Mouse (Mus musculus): ENCODE data around the gene Agxt. TPM values are rescaled to one million over a fixed set of nuclear protein-coding genes. Genes with fewer than 3 reads are reported as not detected.
A peak's percentile ranks its signal among the peaks of the same experiment; 100 is the strongest.

The Agxt gene
- total RNA-seq (2021): not detected

DNA sequence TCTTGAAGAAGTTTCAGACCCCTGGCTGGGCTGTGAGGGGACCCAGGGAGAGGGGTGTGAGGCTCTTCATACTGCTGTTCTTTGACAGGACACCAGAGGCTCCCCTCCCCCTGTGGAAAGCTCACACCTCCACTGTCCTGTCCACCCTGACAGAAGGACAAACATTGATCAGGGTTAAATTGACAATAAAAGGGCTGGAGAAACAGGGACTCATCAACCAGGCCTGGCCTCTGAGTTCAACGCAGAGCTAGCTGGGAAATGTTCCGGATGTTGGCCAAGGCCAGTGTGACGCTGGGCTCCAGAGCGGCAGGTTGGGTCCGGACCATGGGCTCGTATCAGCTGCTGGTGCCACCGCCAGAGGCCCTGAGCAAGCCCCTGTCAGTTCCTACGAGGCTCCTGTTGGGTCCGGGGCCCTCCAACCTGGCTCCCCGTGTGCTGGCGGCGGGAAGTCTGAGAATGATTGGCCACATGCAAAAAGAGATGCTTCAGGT lies at the start of gene Agxt:
Gene Agxt (plus strand): TSS at position 205 of the 491 bp plus-strand sequence.
- no peak for DNase-seq
- intact Hi-C loops (cut with DNase I): no loop called here

DNA sequence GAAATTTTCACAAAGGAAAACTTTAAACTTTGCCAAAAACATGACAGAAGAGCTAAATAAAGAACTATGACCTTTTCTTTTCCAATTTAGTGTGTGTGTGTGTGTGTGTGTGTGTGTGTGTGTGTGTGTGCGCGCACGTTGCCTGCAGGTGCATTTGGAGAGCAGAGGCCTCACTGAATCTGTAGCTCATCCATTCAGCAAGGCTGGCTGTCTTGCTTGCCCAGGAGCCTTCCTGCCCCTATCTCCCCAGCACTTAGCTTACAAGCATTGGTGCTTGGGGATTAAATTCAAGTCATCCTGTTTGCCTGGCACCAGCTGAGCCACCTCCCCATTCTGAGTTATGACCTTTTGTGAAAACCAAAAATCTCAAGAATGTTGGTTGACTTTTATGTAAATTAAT lies 42.5 kb upstream of the Agxt start:
- intact Hi-C loops (cut with DNase I): no loop called here
- DNase-seq: no peak

DNA sequence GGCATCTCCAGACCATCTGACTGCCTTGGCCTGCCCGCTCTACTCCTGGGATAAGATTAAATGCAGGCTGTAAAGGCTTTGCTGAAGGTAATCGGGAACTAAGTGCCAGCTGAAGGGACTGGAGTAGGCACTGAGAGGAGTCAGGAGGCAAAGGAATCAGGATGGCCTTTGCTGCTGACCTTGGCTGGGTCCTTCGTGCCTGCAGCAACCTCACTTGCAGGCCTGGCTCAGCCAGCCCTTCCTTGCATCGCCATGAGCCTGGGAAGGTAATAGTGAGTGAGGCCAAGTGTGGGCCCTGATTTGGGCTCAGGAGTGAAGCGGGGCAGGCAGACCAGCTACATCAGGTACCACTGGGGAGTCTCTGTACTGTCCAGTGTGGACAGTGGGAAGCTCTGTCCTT lies 36.1 kb upstream of the Agxt start:
- intact Hi-C loops (cut with DNase I): no loop called here
- DNase-seq: no peak

DNA sequence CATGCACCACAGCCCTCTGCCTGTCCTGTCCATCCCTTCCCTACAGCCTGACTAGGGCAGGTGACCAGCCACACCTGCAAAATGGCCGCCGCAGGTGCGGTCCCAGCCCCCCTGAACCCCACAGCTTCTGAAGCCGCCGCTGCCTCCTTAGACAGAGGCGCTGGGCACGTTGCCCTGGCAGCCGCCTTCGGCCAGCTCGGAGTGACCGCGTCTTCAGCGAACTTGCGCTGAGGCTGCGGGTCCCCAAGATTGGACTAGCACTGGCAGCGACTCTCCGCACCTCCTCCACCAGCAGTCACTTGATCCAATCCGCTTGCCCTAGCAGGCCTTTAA lies 34.8 kb upstream of the Agxt start:
- DNase-seq: peak; percentile 60
- intact Hi-C loops (cut with DNase I): no loop called here

DNA sequence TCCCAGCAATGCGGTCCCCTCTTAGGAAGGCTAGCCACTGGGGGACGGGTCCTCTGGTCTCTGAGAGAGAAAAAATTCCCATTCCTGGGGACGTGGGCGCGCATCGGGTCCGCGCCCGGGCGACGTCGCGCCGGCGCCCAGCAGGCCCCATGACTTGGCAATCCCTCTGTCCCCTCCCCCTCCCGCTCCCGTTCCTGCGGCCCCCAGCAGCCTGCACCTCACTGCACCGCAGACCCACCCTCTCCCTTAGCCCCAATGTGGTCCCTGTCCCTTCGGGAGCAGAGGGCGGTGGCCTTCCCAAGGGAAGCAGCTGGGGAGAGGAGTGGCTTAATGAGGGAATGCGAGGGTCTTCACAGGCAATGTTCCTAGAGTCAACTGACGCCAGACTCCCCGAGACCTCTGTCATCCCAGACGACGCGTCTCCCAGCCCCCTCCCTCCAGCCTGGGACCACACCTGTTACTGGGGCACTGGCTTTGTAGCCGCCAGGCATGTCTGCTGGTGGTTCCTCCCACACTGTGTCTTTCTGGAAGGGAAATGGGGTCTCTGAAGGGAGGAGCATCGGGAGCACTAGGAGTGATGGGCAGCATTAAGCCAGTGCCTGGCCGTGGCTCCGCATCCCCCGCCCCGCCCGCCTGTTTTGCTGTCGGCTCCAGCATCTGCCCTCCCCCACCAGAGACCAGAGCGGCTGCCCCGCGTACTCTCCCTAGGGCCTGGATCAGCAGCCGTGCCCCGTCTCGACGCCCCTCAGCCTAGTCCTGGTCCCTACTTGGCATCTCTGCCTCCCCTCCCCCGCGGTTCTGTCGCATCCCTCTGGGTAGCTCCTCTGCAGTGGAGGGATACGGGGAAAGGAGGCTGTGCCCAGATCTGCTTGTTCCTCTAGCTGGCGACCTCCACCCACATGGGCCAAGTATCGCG lies 34.2 kb upstream of the Agxt start:
- intact Hi-C loops (cut with DNase I): no loop called here
- DNase-seq: peak; percentile 72

DNA sequence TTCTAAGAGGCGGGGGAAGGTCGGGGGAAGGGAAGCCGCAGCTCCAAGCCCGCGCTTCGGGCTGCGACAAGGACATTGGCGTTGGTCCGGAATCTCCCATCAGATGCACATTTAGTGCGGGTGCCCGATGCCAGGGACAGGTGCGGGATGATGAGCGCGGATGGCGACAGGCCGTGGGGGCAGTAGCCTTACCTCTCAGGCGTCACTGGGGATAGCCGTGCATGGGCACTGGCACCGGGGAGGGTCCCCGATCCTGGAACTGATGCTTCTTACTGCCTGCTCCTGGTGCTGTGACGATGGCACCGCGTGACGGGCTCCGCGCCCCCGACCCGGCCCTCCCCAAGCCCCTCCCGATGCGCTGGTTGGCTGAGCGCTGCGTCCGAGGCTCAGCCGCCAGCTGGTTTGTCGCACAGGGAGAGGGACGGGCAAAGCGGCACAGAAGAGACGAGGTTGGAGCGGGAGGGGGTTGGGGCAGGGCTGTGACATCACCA lies 33.4 kb upstream of the Agxt start, which contains the start of gene Kif1a:
Gene Kif1a (minus strand): TSS at position 381 of the 491 bp plus-strand sequence.
- intact Hi-C loops (cut with DNase I): no loop called here
- peak; percentile 92 for DNase-seq

DNA sequence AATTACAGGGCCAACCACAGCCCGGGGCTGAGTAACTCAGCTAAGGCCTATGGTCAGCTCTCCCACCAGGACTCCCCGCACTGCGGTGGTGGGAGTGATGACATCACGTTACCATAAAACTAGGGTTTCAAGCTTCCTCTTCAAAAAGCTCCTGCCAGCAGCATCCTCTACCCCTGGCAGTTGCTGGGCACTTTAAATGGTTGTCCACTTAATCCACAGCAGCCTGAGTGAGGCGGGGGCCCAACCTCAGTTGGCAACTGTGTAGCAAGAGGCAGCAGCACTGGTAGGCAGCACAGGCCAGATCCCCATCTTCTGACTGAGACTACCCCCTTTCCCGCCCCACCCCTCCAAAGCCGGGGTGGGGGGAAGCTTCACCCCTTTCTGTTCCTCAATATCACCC lies 32.3 kb upstream of the Agxt start:
- intact Hi-C loops (cut with DNase I): no loop called here
- DNase-seq: no peak

DNA sequence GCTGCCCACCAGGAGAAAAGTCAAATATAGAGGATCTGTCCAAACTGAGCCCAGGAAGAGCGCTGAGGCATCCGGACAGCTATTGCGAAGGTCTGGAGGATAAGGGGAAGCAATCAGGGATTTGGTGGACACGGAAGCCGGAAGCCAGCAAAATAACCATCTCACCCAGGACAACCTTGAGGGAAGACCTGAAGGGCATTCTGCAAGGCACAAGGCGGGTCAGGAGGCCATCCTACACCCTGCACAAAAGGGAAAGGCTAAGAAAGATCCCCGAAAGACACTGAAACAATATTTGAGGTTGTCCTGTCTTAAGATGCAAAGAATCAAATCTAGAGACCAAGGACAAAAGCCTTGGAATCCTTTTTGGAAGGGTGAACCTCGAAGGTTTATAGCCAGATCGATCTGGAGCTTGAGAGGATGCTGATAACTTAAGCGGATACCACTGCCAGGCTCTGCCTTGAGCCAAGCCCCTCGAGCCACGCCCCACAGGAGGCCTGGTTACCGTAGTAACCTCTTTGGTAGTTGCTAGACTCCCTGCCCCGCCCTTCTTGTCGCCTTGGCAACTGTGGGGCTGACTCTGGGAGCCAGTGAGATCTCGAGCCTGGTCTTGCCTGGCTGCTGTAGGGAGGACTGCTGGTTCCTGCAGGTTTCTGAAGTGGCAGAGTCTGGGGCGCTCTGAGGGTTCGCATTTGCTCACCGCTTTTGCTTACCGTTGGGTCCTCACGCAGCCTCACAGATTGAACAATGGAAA lies 20.2 kb upstream of the Agxt start:
- peak; percentile 94 for DNase-seq
- intact Hi-C loops (cut with DNase I): no loop called here

DNA sequence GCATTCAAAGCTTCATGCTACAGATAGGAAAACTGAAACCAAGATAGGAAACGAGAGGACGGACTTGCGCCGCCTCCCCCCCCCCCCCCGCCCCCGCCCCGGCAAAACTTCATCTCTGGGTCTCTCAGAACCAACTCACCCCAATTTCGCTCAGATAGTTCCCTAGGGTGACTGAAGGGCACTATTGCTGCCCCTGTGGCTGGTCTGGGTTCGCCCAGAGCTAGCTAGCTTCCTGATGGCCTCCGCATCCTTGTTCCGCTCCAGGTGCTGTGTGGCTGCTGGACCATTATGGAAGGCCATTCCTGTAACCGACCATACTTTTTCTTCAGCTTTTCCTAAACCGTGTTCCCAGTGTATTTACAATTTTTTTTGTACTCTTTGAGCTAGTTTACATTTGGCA lies 19.6 kb upstream of the Agxt start:
- intact Hi-C loops (cut with DNase I): no loop called here

DNA sequence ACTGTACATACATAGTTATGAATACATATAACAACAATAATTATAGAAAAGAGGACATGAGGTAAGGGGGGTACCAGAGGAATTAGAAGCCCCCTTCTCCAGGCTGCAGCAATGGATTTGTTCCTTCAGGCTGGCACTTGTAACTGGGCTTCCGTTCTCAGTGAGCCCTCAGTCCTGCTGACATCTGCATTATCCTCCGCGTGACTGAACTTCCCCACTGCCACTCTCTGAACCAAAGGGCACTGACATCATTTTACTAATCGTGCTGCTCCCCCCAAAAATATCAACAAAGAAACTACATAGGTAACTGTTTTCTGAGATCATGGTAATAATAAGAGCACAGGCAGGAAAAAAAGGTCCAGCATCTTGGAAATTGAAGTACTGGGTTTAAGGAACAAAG lies 16.2 kb upstream of the Agxt start:
- intact Hi-C loops (cut with DNase I): no loop called here
- DNase-seq: no peak

More for the DNA sequence above, 19.6 kb upstream of the Agxt start:
- no peak for DNase-seq

DNA sequence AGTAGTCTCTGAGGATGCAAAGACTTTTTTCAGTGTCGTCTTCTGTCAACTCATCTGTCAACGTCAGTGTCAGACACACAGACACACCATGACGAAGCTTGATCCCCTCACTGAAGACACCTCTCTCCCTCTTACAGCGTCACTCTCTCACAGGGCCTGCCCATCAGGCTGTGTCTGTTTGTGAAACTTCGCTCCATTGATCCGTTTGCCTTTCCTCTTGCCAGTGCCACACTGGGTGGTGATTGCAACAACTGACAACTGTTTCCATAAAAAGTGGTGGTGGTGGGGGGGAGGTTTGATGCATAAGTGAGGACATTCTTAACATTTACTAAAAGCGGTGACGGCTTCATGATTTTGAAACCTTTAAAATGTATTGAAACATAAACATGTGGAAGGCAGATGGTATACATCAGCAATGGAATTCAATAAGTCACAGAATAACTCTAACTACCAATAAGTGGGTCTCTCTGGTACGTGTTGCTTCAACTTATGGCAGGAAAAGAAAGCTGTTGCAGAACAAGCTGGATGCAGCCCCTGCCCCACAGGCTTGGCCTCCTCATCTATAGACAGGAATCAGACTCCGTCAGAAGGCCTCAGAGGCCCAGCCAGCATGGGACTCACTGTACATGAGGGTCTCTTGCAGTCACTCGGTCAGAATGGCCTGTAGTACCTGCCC lies 11.7 kb upstream of the Agxt start:
- intact Hi-C loops (cut with DNase I): no loop called here
- DNase-seq: no peak

DNA sequence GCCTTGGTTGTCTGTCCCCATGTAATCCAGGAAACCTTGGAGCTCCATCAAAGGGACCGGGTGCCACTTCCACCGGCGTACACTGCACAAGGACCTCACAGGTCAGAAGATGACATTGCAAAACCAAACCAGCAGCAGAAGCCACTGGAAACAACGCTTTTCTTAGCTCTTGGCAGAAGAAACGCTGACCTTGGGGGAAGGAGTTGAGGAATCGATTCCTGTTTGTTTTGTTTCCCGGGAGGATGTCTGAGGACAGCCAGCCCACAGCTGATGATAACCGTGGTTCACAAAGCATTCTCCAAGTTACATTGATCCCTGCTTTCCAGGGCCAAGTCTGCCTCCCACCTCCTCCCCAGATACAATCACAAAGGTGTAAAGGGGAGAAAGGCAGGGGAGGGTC lies 11.0 kb upstream of the Agxt start:
- no peak for DNase-seq
- intact Hi-C loops (cut with DNase I): no loop called here

DNA sequence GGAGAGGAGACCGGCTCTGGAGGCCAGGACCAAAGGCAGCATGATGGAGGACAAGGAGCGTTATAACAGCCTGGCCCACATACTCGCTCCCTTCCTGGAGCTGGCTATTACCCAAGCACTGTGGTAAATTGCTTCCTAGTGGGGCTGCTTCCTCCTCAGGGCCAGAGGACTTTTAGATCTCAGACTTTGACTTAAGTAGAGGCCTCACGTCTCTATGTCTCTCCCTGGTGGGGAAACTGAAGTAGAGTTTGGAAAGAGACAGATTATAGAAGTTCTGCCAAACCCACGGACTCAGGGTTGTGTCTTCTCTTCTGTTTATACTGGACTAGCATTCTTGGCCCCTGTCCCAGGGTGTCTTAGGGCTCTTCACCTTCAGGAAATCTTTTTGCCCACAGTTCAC lies 9.8 kb upstream of the Agxt start:
- no peak for DNase-seq
- intact Hi-C loops (cut with DNase I): no loop called here

DNA sequence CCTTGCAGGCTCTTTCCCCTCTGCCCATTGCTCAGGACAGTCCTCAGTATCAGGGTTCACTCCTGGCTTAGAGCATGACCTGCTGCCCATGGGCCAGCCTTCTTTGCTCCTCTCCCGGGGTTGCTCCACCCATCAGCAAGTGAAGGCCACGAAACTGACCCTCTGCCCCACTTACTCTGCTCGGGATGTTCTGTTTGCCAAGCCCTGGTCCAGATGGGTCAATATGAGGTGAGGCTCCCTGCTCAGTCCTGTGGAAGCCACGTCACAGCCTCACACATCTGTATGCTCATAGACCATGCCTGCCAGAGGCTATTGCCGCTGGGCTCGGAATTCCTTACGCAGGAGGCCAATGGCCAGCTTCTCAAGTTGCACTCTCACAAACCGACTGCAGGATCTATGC lies 6.8 kb upstream of the Agxt start:
- DNase-seq: no peak
- intact Hi-C loops (cut with DNase I): no loop called here

DNA sequence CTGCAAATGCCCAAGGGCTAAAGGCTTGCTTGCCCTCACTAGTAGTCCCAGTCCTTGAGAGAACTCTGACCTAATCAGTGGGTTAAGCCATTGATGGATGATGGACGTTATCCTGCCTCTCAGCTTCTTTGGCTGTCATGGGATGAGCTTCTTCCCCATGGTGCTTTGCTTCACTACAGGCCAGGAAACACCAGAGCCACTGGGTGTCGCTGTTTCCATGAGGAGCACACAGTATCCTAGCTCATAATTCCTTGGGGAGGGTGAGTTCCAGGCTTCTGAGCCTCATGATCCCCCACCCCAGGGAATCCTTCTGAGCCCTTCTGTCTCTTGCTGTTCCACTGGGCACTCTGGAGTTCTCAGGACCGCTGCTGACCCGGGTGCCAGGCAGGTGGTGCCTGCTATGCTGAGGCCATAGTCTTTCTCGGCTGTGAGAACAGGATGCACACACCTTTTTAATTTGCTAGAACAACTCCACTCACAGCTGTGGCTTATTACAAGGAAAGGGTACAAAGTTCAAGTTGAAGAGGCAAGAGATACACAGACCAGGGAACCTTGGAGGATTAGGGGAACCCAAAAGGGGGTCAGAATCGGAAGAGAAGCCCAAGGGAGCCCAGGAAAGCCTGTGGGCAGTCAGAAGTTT lies 6.2 kb upstream of the Agxt start:
- intact Hi-C loops (cut with DNase I): no loop called here
- peak; percentile 83 for DNase-seq

DNA sequence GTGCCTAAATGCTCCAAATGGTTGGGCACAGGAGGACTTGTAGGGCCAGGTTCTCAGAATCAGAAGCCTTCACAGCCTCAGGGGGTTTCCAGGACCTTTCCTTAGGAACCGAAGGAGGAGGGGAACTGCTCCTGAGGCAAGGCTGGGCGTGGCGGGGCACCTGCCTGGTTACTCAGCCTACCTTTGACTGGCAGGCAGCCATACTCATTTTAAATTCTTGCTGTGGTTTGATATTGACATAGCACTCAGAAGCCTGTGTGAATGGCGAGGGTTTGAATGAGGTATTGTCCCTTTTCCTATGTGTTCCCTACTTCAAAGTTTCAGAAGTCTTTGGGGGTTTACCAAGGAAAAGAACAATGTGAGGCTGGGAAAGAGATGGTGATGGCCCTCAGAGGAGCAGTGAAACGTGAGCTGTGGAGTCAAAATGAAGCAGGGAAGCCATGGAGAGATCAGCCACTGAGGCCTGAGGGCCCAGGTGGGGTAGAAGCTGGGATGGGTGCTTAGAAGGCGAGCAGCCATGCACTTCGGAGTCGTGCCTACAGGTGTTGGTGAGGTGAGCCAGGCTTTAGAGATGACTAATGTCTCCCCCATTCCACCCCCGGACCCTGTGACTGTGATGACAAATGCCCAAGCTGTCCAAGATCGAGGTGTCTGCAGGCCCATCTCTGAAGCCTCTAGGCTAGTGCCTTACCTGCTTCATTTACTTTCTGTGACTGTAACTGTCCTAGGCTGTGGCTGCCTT lies 4.6 kb upstream of the Agxt start:
- no peak for DNase-seq

DNA sequence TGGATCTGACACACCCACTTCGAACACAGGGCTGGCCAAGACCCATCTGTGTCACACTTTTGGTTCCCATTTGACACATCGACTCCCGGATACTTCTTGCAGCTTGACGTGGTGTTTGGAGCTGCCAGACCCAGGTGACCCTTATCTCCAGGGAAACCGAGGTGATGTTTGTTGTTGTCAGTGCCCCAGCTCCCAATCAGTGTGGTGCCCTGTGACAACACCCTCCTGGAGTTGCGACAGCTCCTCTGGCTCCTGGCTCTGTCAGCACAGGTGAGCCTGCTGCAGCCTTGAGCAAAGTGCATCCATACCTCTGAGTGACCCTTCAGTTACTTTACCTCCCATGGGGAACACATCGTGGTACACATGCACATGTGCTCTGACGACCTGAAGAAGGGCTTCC lies 2.4 kb upstream of the Agxt start:
- intact Hi-C loops (cut with DNase I): no loop called here
- no peak for DNase-seq

More for the DNA sequence above, 4.6 kb upstream of the Agxt start:
- intact Hi-C loops (cut with DNase I): no loop called here

DNA sequence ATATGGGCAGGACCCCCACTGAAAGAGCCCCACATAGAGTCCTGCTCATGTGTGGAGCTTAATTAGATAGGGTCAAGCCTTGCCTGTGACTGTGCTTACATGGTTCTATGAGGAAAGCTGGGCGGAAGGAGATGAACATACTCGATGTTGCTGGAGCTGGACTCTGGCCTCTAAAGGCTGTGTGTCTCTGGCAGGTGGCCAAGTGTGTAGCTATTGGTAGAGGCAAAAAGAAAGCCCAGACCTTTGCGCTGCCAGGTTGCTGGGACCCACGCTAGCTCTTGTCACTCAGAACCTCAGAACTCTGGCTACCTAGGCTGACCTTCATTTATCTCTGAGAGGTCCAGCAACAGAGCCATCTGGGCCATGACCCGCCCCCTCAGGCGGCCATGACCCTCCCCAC lies 3.5 kb downstream of the Agxt start:
- intact Hi-C loops (cut with DNase I): no loop called here
- DNase-seq: no peak

DNA sequence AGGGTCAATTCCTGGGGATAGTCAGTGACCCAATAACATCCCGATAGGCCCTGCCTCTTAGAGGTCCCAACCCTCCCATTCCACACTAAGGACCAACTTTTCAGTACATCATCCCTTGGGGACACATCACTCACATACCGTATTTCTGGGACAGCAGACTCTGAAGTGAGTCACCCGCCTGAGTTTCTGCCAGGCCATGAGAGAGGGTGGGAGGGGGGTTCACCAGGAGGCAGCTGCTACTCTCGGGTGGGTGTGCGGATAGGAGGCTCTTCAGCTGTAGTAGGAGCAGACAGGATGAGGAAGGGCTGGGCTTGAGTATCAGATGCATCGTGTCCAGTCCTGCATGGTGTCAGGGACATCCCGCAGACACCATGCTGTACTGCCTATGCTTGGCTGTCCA lies 4.7 kb downstream of the Agxt start:
- intact Hi-C loops (cut with DNase I): no loop called here
- DNase-seq: no peak

DNA sequence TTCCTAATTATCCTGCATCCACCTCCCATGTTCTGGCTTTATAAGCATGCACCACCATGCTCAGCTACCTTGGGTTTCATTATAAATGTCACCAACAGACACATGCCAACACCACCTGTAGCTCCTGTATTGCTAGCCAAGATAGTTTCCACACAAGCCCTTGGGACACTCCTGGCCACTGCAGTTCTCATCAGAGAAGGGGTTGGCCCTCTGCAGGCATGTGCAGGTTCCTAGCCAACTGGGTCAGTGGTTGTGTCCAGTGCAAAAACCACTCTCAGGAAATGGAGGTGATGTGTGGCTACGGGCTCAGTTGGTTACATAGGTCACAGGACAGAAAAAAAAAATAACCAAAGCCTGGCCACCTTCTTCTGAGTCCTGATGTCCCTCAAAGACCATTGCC lies 7.8 kb downstream of the Agxt start:
- intact Hi-C loops (cut with DNase I): no loop called here
- no peak for DNase-seq

All from left cerebral cortex, postnatal 4 days (tissue).